Mouse (Mus musculus) kidney, embryonic 14.5 days (tissue): ENCODE results near the gene Nat8f7. TPM values are rescaled to one million over a fixed set of nuclear protein-coding genes. Genes with fewer than 3 reads are reported as not detected.
"Not testable (repeated sequence)": the region's sequence is repeated elsewhere in the genome, so short reads cannot be mapped to it uniquely, and the experiment has no call there.

ENCODE experiments used
- ATAC-seq: fragments of 200-750 bp; cut with Nextera tagmentation; 2 replicates; pipeline ENCODE4 v1.8.0; 2017; ENCODE audit warnings: moderate number of reproducible peaks, mild to moderate bottlenecking, moderate TSS enrichment, moderate library complexity; ENCODE audit not compliant: low FRiP score, low TSS enrichment
- H3K27ac ChIP-seq: fragments of 300-500 bp; sonication (generic); 2 replicates; pipeline ENCODE4 v1.5.1; 2014; ENCODE audit warnings: low read depth, mild to moderate bottlenecking, low read length, moderate library complexity, mixed read lengths
- H3K27me3 ChIP-seq: fragments of 300-500 bp; sonication (generic); 2 replicates; pipeline ENCODE4 v1.6.1; 2014; ENCODE audit warnings: mild to moderate bottlenecking, low read length; ENCODE audit not compliant: control insufficient read depth, insufficient read depth
- H3K36me3 ChIP-seq: fragments of 300-500 bp; sonication (generic); 2 replicates; pipeline ENCODE4 v1.6.1; 2014; ENCODE audit warnings: low read length, mixed read lengths; ENCODE audit not compliant: control insufficient read depth, insufficient read depth
- H3K4me1 ChIP-seq: fragments of 300-500 bp; sonication (generic); 2 replicates; pipeline ENCODE4 v1.6.1; 2014; ENCODE audit warnings: low read length, mixed read lengths; ENCODE audit not compliant: control insufficient read depth, insufficient read depth
- H3K4me2 ChIP-seq: fragments of 300-500 bp; sonication (generic); replicated peaks from 2 replicates; pipeline ENCODE4 v1.6.1; 2014; ENCODE audit warnings: low read depth, mild to moderate bottlenecking, low read length
- H3K4me3 ChIP-seq: fragments of 300-500 bp; sonication (generic); 2 replicates; pipeline ENCODE4 v1.5.1; 2014; ENCODE audit warnings: mild to moderate bottlenecking, low read length
- H3K9ac ChIP-seq: fragments of 300-500 bp; sonication (generic); 2 replicates; pipeline ENCODE4 v1.6.1; 2014; ENCODE audit warnings: low read depth, mild to moderate bottlenecking, low read length, moderate library complexity
- H3K9me3 ChIP-seq: fragments of 300-500 bp; sonication (generic); 2 replicates; pipeline ENCODE4 v1.6.1; 2016; ENCODE audit warnings: low read length; ENCODE audit not compliant: control insufficient read depth
- WGBS: fragments of 180-500 bp; shearing (Covaris S2); extraction: QIAGEN DNeasy Blood & Tissue Kit; methylation state at CpG from one replicate; pipeline ENCODE4 v1.1.7; 2014; 5-methylcytosine and 5-hydroxymethylcytosine counted together
- microRNA-seq: library from miRNA; unstranded; fragments of <30 nt; microRNA quantifications from one replicate; pipeline ENCODE4, GENCODE M21; 2016
- polyA plus RNA-seq: library from polyadenylated mRNA; unstranded; fragments of >200 nt; fragmentation: Nextera tagmentation; extraction: Ambion mirVana; gene quantifications from 2 replicates; pipeline ENCODE4 v1.2.1, GENCODE M21; 2014

Gene Nat8f7
- polyA plus RNA-seq = not detected in 2 replicates

DNA sequence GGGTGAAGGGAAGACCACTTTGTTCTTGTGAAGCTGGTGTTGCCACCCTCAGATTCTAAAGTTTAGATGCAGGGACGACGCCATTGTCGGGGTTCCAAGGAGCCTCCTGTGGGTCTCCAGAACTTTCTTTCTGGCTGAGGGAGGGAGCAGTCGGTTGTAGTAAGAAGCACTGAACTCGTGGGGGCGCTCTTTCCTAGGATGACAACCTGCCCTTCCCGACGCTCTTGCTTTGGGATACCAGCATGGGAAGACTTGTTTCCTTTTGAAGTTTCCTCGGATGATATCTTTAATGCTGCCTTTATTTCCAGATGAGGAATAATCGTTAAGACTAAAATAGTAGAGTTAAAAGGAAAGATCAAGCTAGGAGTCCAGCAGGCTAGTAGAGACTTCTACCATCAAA is at the start of gene Nat8f7:
Gene Nat8f7 (minus strand): TSS at position 101 of the 400 bp plus-strand sequence.
- ATAC-seq, H3K4me2 ChIP-seq, H3K9me3 ChIP-seq, H3K27ac ChIP-seq, H3K36me3 ChIP-seq, H3K9ac ChIP-seq, H3K27me3 ChIP-seq, H3K4me3 ChIP-seq, H3K4me1 ChIP-seq: not testable (repeated sequence)
- 77% methylated on average over 9 of the region's 10 CpGs for WGBS

DNA sequence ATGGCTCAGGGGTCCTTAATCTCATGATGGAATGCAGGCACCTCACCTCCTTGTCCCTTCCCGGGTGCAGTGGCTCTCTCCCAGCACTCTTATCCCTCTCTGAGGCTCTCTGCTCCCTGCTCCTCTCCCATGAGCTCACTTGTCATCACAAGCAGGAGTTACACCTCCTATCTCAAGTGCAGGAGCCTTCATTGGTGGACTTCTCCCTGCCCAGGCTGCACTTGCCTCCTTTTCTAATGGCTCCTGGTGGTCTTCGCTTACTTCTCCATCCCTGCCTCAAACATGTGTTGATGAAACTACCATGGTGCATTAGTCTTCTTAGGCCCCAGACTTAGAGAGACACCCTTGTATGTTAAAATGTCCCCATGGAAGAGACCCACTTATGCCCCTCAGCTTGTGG is 49.7 kb upstream of the Nat8f7 start:
- WGBS = 94% methylated on average over 1 of the region's 2 CpGs
- not testable (repeated sequence) for H3K36me3 ChIP-seq, H3K4me3 ChIP-seq, ATAC-seq, H3K27ac ChIP-seq, H3K27me3 ChIP-seq, H3K4me2 ChIP-seq, H3K4me1 ChIP-seq, H3K9ac ChIP-seq, H3K9me3 ChIP-seq

DNA sequence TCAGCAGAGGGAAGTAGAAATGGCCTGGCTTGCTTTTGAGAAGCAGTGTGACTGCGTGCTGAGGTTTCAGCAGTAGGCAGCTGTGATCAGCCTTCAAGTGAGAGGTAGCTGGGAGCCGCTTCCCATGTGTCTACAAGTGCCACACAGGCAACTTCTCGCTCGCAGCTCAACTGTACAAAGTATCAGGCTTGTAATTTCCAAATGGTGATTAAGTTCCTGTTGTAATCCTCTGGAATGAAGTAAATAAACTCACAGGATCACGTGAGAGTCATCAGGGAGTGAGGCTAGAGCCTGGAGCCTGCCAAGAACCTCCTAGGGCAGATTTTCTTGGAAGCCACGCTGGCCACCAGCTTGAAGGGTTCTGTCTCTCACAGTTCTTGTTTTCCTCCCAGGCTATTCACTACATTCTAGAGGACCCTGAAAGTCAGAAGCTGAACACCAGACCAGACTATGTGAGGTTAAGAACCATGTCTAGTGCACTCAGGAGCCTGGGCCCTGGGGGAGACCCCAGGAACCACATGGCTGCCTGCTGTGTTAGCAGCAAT is 42.8 kb upstream of the Nat8f7 start:
- ATAC-seq, H3K4me3 ChIP-seq, H3K27me3 ChIP-seq, H3K27ac ChIP-seq, H3K9ac ChIP-seq, H3K9me3 ChIP-seq, H3K4me1 ChIP-seq, H3K4me2 ChIP-seq, H3K36me3 ChIP-seq: not testable (repeated sequence)
- WGBS = 54% methylated on average over 3 of the region's 6 CpGs

DNA sequence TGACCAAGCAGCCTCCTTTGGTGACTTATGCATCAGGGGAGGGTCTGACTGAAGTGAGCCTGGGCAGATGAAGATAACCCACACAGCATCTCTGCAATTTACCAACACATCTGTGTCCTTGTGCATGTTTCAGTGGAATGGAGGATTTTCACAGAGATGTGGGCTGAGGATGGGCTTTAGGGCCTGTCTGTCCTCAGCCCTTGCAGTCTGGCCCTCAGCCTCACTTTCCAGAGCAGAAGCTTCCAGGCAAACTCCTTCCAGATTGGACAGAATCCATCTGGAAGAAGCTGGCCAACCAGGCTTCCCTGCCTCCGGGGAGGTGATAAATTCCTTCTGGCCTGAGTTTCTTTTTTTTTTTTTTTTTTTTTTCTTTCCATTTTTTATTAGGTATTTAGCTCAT is 3.4 kb downstream of the Nat8f7 start:
- not testable (repeated sequence) for H3K27me3 ChIP-seq, H3K4me1 ChIP-seq, H3K27ac ChIP-seq, H3K9ac ChIP-seq, H3K4me3 ChIP-seq, H3K4me2 ChIP-seq, ATAC-seq, H3K36me3 ChIP-seq, H3K9me3 ChIP-seq
- 100% methylated on average over 1 of the region's 1 CpGs for WGBS

DNA sequence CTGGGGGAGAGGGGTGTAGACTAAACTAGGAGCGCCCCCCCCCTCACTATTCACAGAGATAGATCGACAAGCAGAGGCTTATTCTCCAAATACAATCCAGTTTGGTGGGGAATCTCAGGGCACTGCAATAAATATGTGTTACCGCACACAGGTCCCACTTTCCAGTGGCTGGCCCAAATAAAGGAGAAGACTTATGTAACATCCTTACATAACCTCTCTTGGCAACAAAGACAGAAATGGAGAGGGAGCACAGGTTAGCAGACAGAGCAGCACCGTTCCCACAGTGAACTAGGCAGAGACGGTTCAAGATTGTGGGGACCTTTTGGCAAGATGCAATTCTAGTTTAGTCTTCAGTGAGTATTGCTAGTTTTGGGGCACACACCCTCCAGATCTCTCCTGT is 3.8 kb downstream of the Nat8f7 start:
- ATAC-seq, H3K9ac ChIP-seq, H3K4me1 ChIP-seq, H3K4me3 ChIP-seq, H3K9me3 ChIP-seq, H3K36me3 ChIP-seq, H3K4me2 ChIP-seq, H3K27me3 ChIP-seq, H3K27ac ChIP-seq: not testable (repeated sequence)
- WGBS = 98% methylated on average over 5 of the region's 5 CpGs

DNA sequence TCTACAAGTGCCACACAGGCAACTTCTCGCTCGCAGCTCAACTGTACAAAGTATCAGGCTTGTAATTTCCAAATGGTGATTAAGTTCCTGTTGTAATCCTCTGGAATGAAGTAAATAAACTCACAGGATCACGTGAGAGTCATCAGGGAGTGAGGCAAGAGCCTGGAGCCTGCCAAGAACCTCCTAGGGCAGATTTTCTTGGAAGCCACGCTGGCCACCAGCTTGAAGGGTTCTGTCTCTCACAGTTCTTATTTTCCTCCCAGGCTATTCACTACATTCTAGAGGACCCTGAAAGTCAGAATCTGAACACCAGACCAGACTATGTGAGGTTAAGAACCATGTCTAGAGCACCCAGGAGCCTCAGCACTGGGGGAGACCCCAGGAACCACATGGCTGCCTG is 11.1 kb downstream of the Nat8f7 start:
- H3K36me3 ChIP-seq, H3K9me3 ChIP-seq, H3K27me3 ChIP-seq, ATAC-seq, H3K4me1 ChIP-seq, H3K4me2 ChIP-seq, H3K27ac ChIP-seq, H3K9ac ChIP-seq, H3K4me3 ChIP-seq: not testable (repeated sequence)
- WGBS = 95% methylated on average over 2 of the region's 4 CpGs

Small RNA genes lying within 50 kb of the gene (microRNA-seq; reads per million reads assigned to microRNA genes)
- not detected for gene Gm27317

Other genes starting within 250 kb of the Nat8f7 start
- 0.05 and 0.13 TPM in 2 replicates for gene Fbxo41, start 210.2 kb downstream of the Nat8f7 start, polyA plus RNA-seq
- not detected in 2 replicates for gene Egr4, start 199.6 kb downstream of the Nat8f7 start, polyA plus RNA-seq
- 7.1 and 9.2 TPM in 2 replicates for gene Alms1, start 125.7 kb downstream of the Nat8f7 start, polyA plus RNA-seq
- 0.14 and 0.20 TPM in 2 replicates for gene Nat8f3, start 52.5 kb upstream of the Nat8f7 start, polyA plus RNA-seq
- gene Nat8f6, start 107.7 kb upstream of the Nat8f7 start, polyA plus RNA-seq = not detected in 2 replicates
- gene Nat8f5, start 107.8 kb upstream of the Nat8f7 start, polyA plus RNA-seq = not detected in 2 replicates
- 0.29 and 0.64 TPM in 2 replicates for gene Nat8, start 118.9 kb upstream of the Nat8f7 start, polyA plus RNA-seq
- 0.23 and 0.89 TPM in 2 replicates for gene Nat8f2, start 156.0 kb upstream of the Nat8f7 start, polyA plus RNA-seq
- gene Nat8f4, start 191.7 kb upstream of the Nat8f7 start, polyA plus RNA-seq = 2.7 and 5.8 TPM in 2 replicates
- gene Tprkb, start 198.7 kb upstream of the Nat8f7 start, polyA plus RNA-seq = 34.2 and 39.9 TPM in 2 replicates
- gene Nat8f1, start 202.5 kb upstream of the Nat8f7 start, polyA plus RNA-seq = 8.5 and 9.6 TPM in 2 replicates
- gene Dusp11, start 248.5 kb upstream of the Nat8f7 start, polyA plus RNA-seq = 36.0 and 62.8 TPM in 2 replicates